Mouse (Mus musculus): ENCODE measurements at regions not wholly inside any gene's neighbourhood (a gene's known extent, or its start where the extent isn't known, plus 50 kb on each side); places are given as distances from the start of the nearest gene placed in this dataset.

GRCm38 (mm10) chr1:35717659-35718058 is 350.5 kb upstream of the Hs6st1 start:
- no peak for TF ChIP-seq E2F4 (IDR thresholded peaks at IDR 0.05; ENCODE audit: insufficient read depth)
- TF ChIP-seq POLR2A (IDR thresholded peaks at IDR 0.05; ENCODE audit: insufficient read length, low read depth) = no peak
- TF ChIP-seq USF1 (IDR thresholded peaks at IDR 0.05; ENCODE audit: low read depth) = no peak
- TF ChIP-seq POLR2AphosphoS2 (IDR thresholded peaks at IDR 0.05; ENCODE audit: insufficient read length, low read depth) = no peak
- no peak for TF ChIP-seq MAX (IDR thresholded peaks at IDR 0.05; ENCODE audit: low read depth)
- TF ChIP-seq CEBPB (IDR thresholded peaks at IDR 0.05; ENCODE audit: insufficient read depth, poor library complexity, severe bottlenecking) = no peak
- TF ChIP-seq SRF (IDR thresholded peaks at IDR 0.05; ENCODE audit: control insufficient read depth, insufficient read length, low read depth) = no peak
- no peak for TF ChIP-seq TCF12 (IDR thresholded peaks at IDR 0.05; ENCODE audit: insufficient read depth, poor library complexity, severe bottlenecking)
